Mouse (Mus musculus) liver (tissue): ENCODE results near the gene Gipc3.
A peak's percentile ranks its signal among the peaks of the same experiment; 100 is the strongest.

Experiments used
- DNase-seq: peaks from one replicate; pipeline ENCODE4 v3.0.0-alpha.2; 2020; ENCODE audit warnings: mixed read lengths

The Gipc3 gene

GRCm38 (mm10) chr10:81342686-81343505 is at the start of gene Gipc3:
Gipc3 (minus strand) TSS chr10:81343266.
- DNase-seq, result no peak

- no peak for DNase-seq
Measured at GRCm38 (mm10) chr10:81392781-81393185, 49.7 kb upstream of the Gipc3 start, which contains the start of gene Smim24. Smim24 (plus strand) TSS chr10:81393051.

GRCm38 (mm10) chr10:81392270-81392669 is 49.2 kb upstream of the Gipc3 start:
- DNase-seq, result no peak

GRCm38 (mm10) chr10:81390678-81390965 is 47.6 kb upstream of the Gipc3 start:
- DNase-seq, result no peak

GRCm38 (mm10) chr10:81389801-81390677 is 47.0 kb upstream of the Gipc3 start:
- DNase-seq, result peak; percentile 75

- no peak for DNase-seq
Measured at GRCm38 (mm10) chr10:81389373-81389772, 46.3 kb upstream of the Gipc3 start.

GRCm38 (mm10) chr10:81388505-81389055 is 45.5 kb upstream of the Gipc3 start, which contains the start of gene Gm48552:
Gm48552 (plus strand) TSS chr10:81389005.
- DNase-seq, result no peak

GRCm38 (mm10) chr10:81387716-81388115 is 44.6 kb upstream of the Gipc3 start:
- no peak for DNase-seq

GRCm38 (mm10) chr10:81385603-81386306 is 42.7 kb upstream of the Gipc3 start:
- no peak for DNase-seq

- DNase-seq, result no peak
Measured at GRCm38 (mm10) chr10:81384605-81384982, 41.5 kb upstream of the Gipc3 start.

GRCm38 (mm10) chr10:81383802-81384604 is 40.9 kb upstream of the Gipc3 start, which contains the start of the genes Dohh and Gm48551:
Dohh (plus strand) TSS chr10:81384428.
Gm48551 (plus strand) TSS chr10:81384466.
- peak; percentile 100 for DNase-seq

GRCm38 (mm10) chr10:81382039-81382438 is 39.0 kb upstream of the Gipc3 start:
- peak; percentile 93 for DNase-seq

- DNase-seq, result no peak
Measured at GRCm38 (mm10) chr10:81379809-81380378, 36.8 kb upstream of the Gipc3 start.

GRCm38 (mm10) chr10:81379183-81379553 is 36.1 kb upstream of the Gipc3 start:
- no peak for DNase-seq

GRCm38 (mm10) chr10:81378553-81379182 is 35.6 kb upstream of the Gipc3 start:
- DNase-seq, result peak; percentile 100

GRCm38 (mm10) chr10:81377793-81378552 is 34.9 kb upstream of the Gipc3 start, which contains the start of gene Fzr1:
Fzr1 (minus strand) TSS chr10:81378516.
- DNase-seq, result no peak

GRCm38 (mm10) chr10:81377362-81377664 is 34.2 kb upstream of the Gipc3 start:
- DNase-seq, result no peak

- DNase-seq, result peak; percentile 91
Measured at GRCm38 (mm10) chr10:81376561-81377361, 33.7 kb upstream of the Gipc3 start.

- no peak for DNase-seq
Measured at GRCm38 (mm10) chr10:81375322-81375721, 32.3 kb upstream of the Gipc3 start.

- DNase-seq, result no peak
Measured at GRCm38 (mm10) chr10:81367207-81367495, 24.1 kb upstream of the Gipc3 start.
